Mouse (Mus musculus) megakaryocyte, embryonic 14.5 days (primary cell): ENCODE measurements around the gene Rack1.

Source experiments
- FLI1 ChIP-seq: IDR thresholded peaks from 2 replicates; pipeline ENCODE4 v1.6.1; 2012; ENCODE audit warnings: low read length, inconsistent platforms, mixed read lengths
- GATA1 ChIP-seq: IDR thresholded peaks from 3 replicates; pipeline ENCODE4 v1.6.1; 2012; ENCODE audit warnings: mixed read lengths, low read length, inconsistent platforms, borderline replicate concordance

DNA sequence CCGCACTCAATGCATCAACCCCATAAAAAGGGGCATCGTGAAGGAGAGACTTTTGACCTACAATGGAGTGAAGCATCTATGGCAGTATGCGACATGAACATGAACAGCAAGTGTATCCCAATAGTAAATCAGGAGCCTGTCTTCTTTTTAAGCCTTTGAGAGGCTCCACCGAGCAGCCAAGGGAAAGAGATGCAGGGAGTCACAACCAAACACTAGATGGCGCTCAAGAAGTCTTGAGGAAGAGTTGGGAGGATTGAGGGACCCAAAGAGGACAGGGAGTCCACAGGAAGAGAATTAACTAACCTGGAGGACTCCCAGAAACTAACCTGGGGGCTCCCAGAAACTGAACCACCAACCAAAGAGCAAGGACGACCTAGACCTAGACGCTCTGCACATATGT lies 20.7 kb upstream of the Rack1 start:
- TF ChIP-seq FLI1 (no peak), GATA1 (no peak)
